Mouse (Mus musculus) kidney, embryonic 14.5 days (tissue): ENCODE results near the gene Gabrb2. TPM values are rescaled to one million over a fixed set of nuclear protein-coding genes. Genes with fewer than 3 reads are reported as not detected.

ENCODE experiments used
- ATAC-seq: fragments of 200-750 bp; cut with Nextera tagmentation; 2 replicates; pipeline ENCODE4 v1.8.0; 2017; ENCODE audit warnings: moderate number of reproducible peaks, mild to moderate bottlenecking, moderate TSS enrichment, moderate library complexity; ENCODE audit not compliant: low FRiP score, low TSS enrichment
- H3K27ac ChIP-seq: fragments of 300-500 bp; sonication (generic); 2 replicates; pipeline ENCODE4 v1.5.1; 2014; ENCODE audit warnings: low read depth, mild to moderate bottlenecking, low read length, moderate library complexity, mixed read lengths
- H3K27me3 ChIP-seq: fragments of 300-500 bp; sonication (generic); 2 replicates; pipeline ENCODE4 v1.6.1; 2014; ENCODE audit warnings: mild to moderate bottlenecking, low read length; ENCODE audit not compliant: control insufficient read depth, insufficient read depth
- H3K36me3 ChIP-seq: fragments of 300-500 bp; sonication (generic); 2 replicates; pipeline ENCODE4 v1.6.1; 2014; ENCODE audit warnings: low read length, mixed read lengths; ENCODE audit not compliant: control insufficient read depth, insufficient read depth
- H3K4me1 ChIP-seq: fragments of 300-500 bp; sonication (generic); 2 replicates; pipeline ENCODE4 v1.6.1; 2014; ENCODE audit warnings: low read length, mixed read lengths; ENCODE audit not compliant: control insufficient read depth, insufficient read depth
- H3K4me2 ChIP-seq: fragments of 300-500 bp; sonication (generic); replicated peaks from 2 replicates; pipeline ENCODE4 v1.6.1; 2014; ENCODE audit warnings: low read depth, mild to moderate bottlenecking, low read length
- H3K4me3 ChIP-seq: fragments of 300-500 bp; sonication (generic); 2 replicates; pipeline ENCODE4 v1.5.1; 2014; ENCODE audit warnings: mild to moderate bottlenecking, low read length
- H3K9ac ChIP-seq: fragments of 300-500 bp; sonication (generic); 2 replicates; pipeline ENCODE4 v1.6.1; 2014; ENCODE audit warnings: low read depth, mild to moderate bottlenecking, low read length, moderate library complexity
- H3K9me3 ChIP-seq: fragments of 300-500 bp; sonication (generic); 2 replicates; pipeline ENCODE4 v1.6.1; 2016; ENCODE audit warnings: low read length; ENCODE audit not compliant: control insufficient read depth
- WGBS: fragments of 180-500 bp; shearing (Covaris S2); extraction: QIAGEN DNeasy Blood & Tissue Kit; methylation state at CpG from one replicate; pipeline ENCODE4 v1.1.7; 2014; 5-methylcytosine and 5-hydroxymethylcytosine counted together
- polyA plus RNA-seq: library from polyadenylated mRNA; unstranded; fragments of >200 nt; fragmentation: Nextera tagmentation; extraction: Ambion mirVana; gene quantifications from 2 replicates; pipeline ENCODE4 v1.2.1, GENCODE M21; 2014

Gene Gabrb2
- polyA plus RNA-seq, 1 experiment from 2014 or later, result 2.9 TPM

GRCm38 (mm10) chr11:42431495-42431894 lies 11.9 kb downstream of the Gabrb2 start:
- Histone ChIP-seq H3K4me1 (no peaks in the 10 kb centered on the region), H3K4me2 (no peak overlapping the region), H3K36me3 (no peaks in the 10 kb centered on the region), H3K9ac (no peak overlapping the region), H3K9me3 (no peaks in the 10 kb centered on the region), H3K27ac (no peak overlapping the region), H3K27me3 (no peaks in the 10 kb centered on the region), H3K4me3 (no peak overlapping the region)
- no peak for ATAC-seq

GRCm38 (mm10) chr11:42438978-42439377 lies 19.4 kb downstream of the Gabrb2 start:
- no peak for ATAC-seq
- H3K4me1 ChIP-seq, result no peaks in the 10 kb centered on the region
- no peaks in the 10 kb centered on the region for H3K36me3 ChIP-seq
- no peak overlapping the region for H3K4me3 ChIP-seq
- H3K27ac ChIP-seq, result no peak overlapping the region
- H3K9me3 ChIP-seq, result no peaks in the 10 kb centered on the region
- no peaks in the 10 kb centered on the region for H3K27me3 ChIP-seq
- no peak overlapping the region for H3K4me2 ChIP-seq
- 72% methylated on average over 2 of the region's 2 CpGs for WGBS
- H3K9ac ChIP-seq, result no peak overlapping the region

- Histone ChIP-seq H3K4me3 (no peak overlapping the region), H3K27ac (no peak overlapping the region), H3K4me1 (no peaks in the 10 kb centered on the region), H3K9ac (no peak overlapping the region), H3K9me3 (no peaks in the 10 kb centered on the region), H3K27me3 (no peaks in the 10 kb centered on the region), H3K36me3 (no peaks in the 10 kb centered on the region), H3K4me2 (no peak overlapping the region)
- ATAC-seq, result no peak
Measured at GRCm38 (mm10) chr11:42443641-42444040, 24.1 kb downstream of the Gabrb2 start.

- ATAC-seq, result no peak
- Histone ChIP-seq H3K4me3 (no peak overlapping the region), H3K9ac (no peak overlapping the region), H3K27ac (no peak overlapping the region), H3K4me1 (no peaks in the 10 kb centered on the region), H3K9me3 (no peaks in the 10 kb centered on the region), H3K4me2 (no peak overlapping the region), H3K36me3 (no peaks in the 10 kb centered on the region), H3K27me3 (no peaks in the 10 kb centered on the region)
- 59% methylated on average over 4 of the region's 4 CpGs for WGBS
Measured at GRCm38 (mm10) chr11:42448929-42449328, 29.4 kb downstream of the Gabrb2 start.

GRCm38 (mm10) chr11:42464136-42464535 lies 44.6 kb downstream of the Gabrb2 start:
- Histone ChIP-seq H3K9ac (no peak overlapping the region), H3K4me3 (no peak overlapping the region), H3K36me3 (no peaks in the 10 kb centered on the region), H3K4me1 (no peaks in the 10 kb centered on the region), H3K27ac (no peak overlapping the region), H3K4me2 (no peak overlapping the region), H3K27me3 (no peaks in the 10 kb centered on the region), H3K9me3 (no peaks in the 10 kb centered on the region)
- ATAC-seq, result no peak
- WGBS, result 83% methylated on average over 1 of the region's 1 CpGs

- Histone ChIP-seq H3K36me3 (no peaks in the 10 kb centered on the region), H3K27ac (no peak overlapping the region), H3K4me3 (no peak overlapping the region), H3K9ac (no peak overlapping the region), H3K4me1 (no peaks in the 10 kb centered on the region), H3K27me3 (no peaks in the 10 kb centered on the region), H3K9me3 (no peaks in the 10 kb centered on the region), H3K4me2 (no peak overlapping the region)
- WGBS, result 88% methylated on average over 3 of the region's 3 CpGs
- no peak for ATAC-seq
Measured at GRCm38 (mm10) chr11:42468381-42468780, 48.8 kb downstream of the Gabrb2 start.

GRCm38 (mm10) chr11:42474523-42474922 lies 55.0 kb downstream of the Gabrb2 start:
- no peak overlapping the region for H3K9ac ChIP-seq
- no peak overlapping the region for H3K27ac ChIP-seq
- no peaks in the 10 kb centered on the region for H3K36me3 ChIP-seq
- no peak overlapping the region for H3K4me3 ChIP-seq
- ATAC-seq, result no peak
- H3K27me3 ChIP-seq, result no peaks in the 10 kb centered on the region
- no peaks in the 10 kb centered on the region for H3K9me3 ChIP-seq
- H3K4me1 ChIP-seq, result no peaks in the 10 kb centered on the region
- H3K4me2 ChIP-seq, result no peak overlapping the region
- 93% methylated on average over 3 of the region's 3 CpGs for WGBS

- no peak overlapping the region for H3K27ac ChIP-seq
- H3K9me3 ChIP-seq, result no peaks in the 10 kb centered on the region
- no peak overlapping the region for H3K4me3 ChIP-seq
- H3K27me3 ChIP-seq, result no peaks in the 10 kb centered on the region
- H3K9ac ChIP-seq, result no peak overlapping the region
- no peaks in the 10 kb centered on the region for H3K36me3 ChIP-seq
- no peaks in the 10 kb centered on the region for H3K4me1 ChIP-seq
- ATAC-seq, result no peak
- H3K4me2 ChIP-seq, result no peak overlapping the region
Measured at GRCm38 (mm10) chr11:42487625-42488024, 68.1 kb downstream of the Gabrb2 start.

GRCm38 (mm10) chr11:42501166-42501565 lies 81.6 kb downstream of the Gabrb2 start:
- H3K27me3 ChIP-seq, result no peaks in the 10 kb centered on the region
- H3K9me3 ChIP-seq, result no peaks in the 10 kb centered on the region
- H3K36me3 ChIP-seq, result no peaks in the 10 kb centered on the region
- H3K4me1 ChIP-seq, result no peaks in the 10 kb centered on the region
- H3K4me3 ChIP-seq, result no peak overlapping the region
- no peak overlapping the region for H3K27ac ChIP-seq
- H3K4me2 ChIP-seq, result no peak overlapping the region
- peak; percentile 64; the same call in 1 of the 2 replicates for ATAC-seq
- no peak overlapping the region for H3K9ac ChIP-seq

- no peak overlapping the region for H3K27ac ChIP-seq
- no peak overlapping the region for H3K4me2 ChIP-seq
- no peaks in the 10 kb centered on the region for H3K4me1 ChIP-seq
- no peaks in the 10 kb centered on the region for H3K27me3 ChIP-seq
- ATAC-seq, result no peak
- 87% methylated on average over 2 of the region's 2 CpGs for WGBS
- no peak overlapping the region for H3K9ac ChIP-seq
- H3K36me3 ChIP-seq, result no peaks in the 10 kb centered on the region
- no peak overlapping the region for H3K4me3 ChIP-seq
- H3K9me3 ChIP-seq, result no peaks in the 10 kb centered on the region
Measured at GRCm38 (mm10) chr11:42505436-42505835, 85.9 kb downstream of the Gabrb2 start.
